Mouse (Mus musculus): ENCODE results near the gene Ebf1.
A peak's percentile ranks its signal among the peaks of the same experiment; 100 is the strongest.

Gene Ebf1

DNA sequence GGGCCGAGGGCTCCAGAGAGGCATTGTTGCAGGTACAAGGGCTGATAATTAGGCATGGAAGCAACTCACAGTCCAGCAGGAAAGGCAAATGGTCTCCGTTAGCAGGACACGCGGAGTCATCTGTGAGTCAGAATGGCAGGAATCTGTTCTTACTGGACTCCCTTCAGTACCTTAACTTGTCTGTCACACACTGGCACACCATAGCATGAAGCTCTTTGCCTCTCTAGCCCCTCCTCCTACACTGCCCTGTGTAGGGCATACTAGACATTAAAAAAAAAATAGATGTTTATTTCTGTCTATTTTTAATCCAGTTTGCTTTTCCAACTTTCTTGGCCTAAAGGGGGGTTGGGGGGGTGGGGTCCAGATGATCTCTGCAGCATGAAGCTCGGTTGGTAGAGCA lies 168.4 kb downstream of the Ebf1 start:
- DNase-seq = no peak

DNA sequence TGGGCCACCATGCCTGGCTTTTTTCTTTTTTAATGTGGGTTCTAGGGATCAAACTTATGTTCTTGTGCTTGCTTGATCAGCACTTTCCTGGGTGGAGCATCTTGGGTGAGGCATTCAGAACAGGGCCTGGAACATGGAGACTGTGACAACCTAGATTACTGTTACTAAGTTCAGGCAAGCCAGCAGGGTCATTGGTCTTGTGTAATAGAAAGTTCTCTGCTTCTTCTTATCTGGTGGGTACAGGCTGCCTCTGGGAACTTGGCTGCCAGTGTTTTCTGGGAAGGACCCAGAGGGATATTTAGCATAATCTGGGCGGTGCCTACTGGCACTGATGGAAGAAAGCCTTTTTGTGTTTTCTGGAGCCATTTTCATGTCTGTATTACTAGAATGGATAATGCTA lies 170.9 kb downstream of the Ebf1 start:
- no peak for DNase-seq

DNA sequence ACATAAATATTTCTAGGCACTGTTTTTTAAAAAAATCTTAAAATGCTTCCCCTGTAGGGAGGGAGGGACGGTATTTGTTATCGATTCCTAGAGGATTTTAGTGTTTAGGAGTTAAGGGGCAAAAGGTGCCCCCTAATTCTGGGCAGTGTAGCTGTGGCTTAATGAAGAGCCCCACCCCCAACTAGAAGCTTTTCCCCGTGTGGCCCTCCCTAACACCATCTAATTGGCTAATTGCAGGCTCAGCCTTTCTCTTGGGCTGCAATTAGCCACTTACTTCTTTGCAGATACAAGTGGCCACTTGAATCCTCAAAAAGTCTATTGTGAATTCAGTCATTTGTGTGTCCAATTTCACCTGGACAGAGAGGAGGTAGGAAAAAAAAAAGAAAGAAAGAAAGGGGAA lies 175.7 kb downstream of the Ebf1 start:
- DNase-seq = no peak

DNA sequence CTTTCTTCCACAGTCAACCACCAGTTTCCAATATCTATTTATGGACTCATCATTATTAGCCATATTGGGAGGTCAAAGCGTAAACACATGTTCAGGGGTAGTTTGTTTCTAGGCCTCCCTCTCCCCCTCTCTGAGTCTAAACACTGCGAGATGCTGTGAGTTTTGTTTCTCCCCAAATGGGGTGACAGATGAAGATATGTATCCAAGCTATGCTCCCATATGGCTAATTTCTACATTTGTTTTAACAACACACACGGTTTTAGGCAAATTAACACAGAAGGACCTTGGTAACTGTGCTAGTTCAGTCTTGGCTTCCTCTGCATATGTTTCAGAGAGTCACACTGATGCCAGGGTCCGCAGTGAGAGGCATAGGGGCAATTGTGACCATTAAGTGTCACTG lies 177.8 kb downstream of the Ebf1 start:
- no peak for DNase-seq

DNA sequence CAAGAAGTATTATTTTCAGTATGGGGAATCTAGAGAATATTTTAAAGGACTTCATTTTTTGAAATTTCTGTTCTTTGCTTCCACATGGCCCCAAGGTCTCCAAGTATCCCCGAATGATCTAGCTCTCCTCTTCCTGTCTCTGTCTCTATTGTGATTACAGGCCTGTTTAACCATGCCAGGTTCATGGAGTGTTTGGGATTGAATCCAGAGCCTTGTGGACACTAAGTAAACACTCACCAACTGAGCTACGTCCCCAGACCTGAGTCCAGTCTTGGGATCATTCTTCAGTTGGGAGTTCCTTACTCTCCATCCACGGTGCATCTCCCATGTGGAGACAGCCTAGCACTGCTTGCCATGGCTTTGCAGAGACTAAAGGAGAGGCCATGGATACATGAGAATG lies 178.7 kb downstream of the Ebf1 start:
- no peak for DNase-seq

DNA sequence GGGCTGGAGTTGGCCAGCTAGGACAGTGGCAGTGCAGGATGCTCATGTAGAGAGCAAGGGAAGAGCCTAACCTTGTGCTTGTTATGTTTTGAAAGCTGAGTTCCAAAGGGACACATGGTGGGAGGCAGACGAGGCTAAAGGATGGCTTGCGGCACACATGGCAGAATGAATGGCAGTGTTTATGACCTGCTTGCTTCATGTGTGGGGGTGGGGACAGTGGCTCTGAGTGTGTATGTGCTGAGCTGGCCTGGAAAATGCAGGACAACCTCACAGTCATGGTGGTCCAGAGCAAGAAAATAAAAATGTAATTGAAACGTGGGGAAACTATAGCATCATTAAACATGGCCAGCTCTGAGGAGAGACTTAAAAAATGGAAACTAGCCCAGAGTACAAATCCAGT lies 181.2 kb downstream of the Ebf1 start:
- DNase-seq = peak; percentile 44

DNA sequence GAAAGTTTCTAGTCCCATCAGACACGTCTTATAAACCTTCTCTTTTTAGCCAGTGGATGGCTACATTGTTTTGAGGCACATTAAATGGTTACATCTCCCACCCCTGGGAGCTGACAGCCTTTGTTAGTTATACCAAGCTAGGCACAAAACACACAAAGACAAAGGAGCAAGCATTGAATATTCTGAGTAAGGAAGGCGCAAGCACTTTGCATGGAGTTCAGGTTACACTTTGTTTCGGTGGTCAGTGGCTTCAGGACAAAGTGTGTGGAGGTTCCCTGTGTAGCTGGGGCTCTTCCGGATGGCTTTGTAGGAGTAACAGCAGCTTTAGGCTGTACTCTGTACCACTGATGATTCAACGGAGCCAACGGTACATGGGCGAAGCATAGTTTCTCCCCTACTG lies 186.9 kb downstream of the Ebf1 start:
- DNase-seq = no peak

DNA sequence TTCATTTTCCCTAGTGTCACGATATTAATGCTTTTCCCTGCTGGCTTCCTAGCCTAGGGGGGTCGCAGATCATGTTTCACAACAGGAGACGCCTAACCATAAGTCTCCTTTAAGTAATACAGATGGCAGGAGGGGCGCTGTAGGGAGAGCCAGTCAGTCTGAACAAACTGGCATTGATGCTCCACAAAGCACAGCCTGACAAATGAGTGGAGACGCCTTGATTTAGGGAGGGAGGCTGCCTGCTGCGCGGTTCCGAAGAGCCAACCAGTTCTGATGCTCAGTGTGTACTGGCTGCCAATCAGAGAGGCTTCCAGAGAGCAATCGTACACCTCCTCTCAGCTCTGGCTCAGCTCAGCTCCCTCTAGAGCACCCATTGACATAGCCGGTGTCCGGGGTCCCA lies 189.5 kb downstream of the Ebf1 start:
- DNase-seq = peak; percentile 50

DNA sequence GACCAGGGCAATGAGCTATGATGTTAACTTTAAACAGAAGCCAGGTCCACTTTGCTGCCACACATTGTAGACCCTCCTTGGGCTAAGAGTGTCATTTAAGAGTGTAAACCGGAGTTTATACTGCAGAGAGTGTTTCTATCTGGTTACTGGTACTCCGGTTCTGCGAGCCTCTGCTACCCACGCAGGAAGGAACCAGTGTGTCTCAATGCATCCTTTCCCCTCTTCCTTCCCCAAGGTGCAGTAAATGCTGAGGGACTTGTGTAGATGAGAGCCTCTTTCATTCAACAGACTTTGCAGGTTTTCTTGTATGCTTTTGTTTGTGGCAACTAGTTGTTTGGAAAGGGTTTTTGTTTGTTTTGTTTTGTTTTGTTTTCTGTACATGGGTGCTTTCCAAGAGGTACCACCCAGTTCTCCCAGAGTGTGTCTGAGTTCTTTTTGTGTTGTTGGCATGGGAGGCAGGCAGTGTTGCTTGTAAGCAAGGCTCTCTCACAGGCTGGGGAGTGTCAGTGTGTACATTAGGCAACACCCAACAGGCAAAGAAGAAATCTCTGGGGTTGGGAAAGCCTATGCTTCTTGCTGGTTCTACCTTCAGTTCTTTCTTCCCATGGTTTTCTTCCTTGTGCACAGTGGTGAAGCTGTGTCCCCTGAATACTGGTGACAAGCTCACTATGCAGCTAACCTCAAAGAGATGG lies 191.9 kb downstream of the Ebf1 start:
- DNase-seq = no peak

DNA sequence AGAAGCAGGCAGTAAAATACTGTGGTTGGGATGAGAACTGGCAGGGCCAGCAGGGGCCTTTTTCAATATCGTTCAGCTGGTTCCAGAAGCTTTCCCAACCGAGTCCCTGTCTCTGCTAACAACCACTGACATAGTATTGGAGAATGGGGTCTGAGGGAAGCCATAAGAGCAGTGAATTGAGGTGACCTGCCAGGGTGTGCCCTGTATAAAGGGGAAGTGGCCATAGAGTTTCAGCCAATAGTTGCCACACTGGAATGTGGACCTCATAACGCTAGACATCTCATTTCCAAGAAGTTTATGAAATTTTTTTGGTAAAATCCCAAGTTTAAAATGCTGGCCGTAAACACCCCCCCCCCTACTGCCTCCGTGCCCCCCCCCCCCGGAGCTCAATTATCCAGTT lies 193.9 kb downstream of the Ebf1 start:
- no peak for DNase-seq

DNA sequence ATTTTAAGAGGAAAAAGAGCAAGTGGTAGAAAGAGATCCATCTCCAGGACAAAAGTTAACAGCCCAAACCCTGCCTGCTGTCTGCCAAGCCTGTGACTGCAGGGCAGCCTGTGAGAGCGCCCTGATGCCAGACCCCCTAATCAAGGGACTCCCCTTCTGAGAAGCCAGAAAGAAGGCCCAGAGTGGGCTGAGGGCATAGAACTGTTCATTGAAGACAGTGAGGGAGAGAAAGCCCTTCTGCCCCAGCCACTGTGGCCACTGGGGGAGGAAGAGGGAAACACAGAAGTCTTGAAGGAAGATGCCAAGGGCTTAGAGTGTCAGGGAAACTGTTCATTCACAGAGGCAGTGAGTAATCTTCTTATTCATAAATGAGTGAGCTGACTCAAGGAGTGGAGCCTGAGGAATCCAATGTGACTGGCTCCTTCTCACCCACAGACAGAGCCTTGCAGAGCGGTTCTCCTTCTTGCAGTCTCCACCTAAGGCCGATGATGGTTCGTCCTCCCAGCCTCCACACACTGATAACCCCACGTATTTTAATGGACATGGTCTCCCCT lies 195.2 kb downstream of the Ebf1 start:
- no peak for DNase-seq

DNA sequence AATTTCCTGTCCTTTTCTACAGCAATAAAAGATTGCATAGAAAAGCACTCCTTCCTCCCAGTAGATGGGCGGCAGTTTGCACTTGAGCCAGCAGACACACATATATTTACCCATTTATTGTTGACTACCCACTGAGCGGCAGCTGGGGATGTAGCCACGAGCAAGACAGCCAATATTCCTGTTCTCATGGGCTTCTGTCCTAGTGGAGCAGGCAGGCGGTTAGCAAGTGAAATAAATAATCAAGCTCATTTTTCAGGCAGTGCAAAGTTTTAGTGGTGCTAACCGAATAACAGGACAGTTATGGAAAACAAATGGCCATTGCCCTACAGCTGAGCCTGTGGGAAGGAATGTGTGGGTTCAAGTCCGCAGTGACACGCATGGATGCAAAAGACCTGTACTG lies 196.4 kb downstream of the Ebf1 start:
- DNase-seq = no peak

DNA sequence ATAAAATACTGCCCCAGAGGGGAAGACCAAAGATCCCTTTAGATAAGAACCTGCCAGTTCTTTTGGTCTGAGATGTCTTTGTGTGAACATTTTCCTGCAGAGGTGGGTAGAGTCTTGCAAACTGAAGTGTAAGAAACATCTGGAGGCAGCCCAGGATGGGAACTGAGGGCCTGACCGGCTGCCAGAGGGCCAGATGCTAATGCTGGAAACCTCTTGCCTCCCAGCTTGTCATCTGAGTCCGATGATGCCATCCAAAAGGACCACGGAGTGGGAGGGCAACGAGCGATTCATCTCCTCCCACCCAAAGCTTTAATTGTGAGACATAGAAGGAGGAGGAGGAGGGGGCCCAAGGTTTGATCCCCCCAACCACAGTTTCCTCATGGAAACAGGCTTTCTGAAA lies 197.7 kb downstream of the Ebf1 start:
- DNase-seq = no peak

DNA sequence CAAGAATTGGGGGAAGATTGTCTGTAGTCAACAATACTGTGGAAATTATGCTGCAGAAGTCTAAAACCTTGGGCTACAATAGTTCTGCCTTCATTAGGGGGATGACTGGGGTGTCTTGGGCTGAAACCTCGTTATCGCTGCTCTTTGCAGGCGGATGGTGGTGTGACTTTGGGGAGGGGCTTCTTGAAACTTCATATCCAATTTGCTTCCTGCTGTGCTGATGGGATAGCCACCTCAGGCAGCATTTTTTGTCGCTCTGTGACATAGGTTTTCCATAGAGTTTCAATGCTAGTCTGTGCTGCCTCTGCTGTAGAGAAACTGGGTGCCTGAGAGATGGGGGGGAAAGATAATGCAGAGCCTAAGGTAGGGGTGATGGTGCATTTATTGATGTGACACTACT lies 198.9 kb downstream of the Ebf1 start:
- no peak for DNase-seq

DNA sequence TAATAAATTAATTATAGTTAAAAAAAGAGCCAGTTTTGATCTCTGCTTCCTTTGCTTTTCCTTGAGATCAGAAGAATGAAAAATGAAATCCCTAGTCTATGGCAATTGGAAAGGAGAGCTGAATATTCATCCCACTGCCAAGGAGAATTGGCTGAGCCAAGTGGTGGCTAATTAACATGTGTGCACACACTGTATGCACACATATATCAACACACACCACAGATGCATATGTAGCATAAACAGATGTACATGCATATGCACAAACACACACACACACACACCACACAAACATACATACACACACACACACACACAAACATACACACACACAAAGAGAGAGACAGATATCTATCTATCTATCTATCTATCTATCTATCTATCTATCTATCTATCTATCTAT lies 205.2 kb downstream of the Ebf1 start:
- no peak for DNase-seq

DNA sequence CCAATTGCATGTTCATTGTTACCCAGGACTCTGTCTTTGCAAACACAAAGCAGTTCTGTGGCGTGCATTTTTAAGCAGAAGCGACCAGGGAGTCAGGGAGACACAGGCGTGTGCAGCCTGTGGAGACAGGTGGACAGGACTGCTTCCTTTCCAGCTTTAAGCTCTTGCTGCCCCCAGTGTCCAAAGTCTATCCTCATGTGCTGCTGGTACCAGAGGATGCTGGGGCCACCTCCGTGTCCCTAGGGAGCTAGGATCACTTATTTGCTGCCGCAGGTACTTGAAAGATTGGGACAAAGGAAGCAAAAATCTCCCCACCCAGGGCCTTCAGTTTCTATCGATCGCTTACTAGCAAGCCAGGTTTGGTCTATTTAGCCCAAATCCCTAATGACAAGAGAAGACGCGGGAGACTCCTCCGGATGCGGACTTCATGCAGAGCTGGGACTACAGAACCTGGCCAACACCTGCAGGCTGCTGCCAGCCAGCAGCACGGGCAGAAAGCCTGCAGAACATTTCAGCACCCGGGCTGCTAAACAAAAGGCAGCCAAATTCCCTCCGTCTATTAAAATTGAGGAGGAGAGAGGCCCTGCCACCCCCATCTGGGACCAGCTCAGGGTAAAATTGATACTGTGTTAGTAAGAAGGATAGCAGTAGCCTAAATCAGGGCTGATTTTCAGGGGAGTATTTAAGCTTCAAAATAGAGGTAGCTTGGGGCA lies 215.3 kb downstream of the Ebf1 start:
- DNase-seq = peak; percentile 32

DNA sequence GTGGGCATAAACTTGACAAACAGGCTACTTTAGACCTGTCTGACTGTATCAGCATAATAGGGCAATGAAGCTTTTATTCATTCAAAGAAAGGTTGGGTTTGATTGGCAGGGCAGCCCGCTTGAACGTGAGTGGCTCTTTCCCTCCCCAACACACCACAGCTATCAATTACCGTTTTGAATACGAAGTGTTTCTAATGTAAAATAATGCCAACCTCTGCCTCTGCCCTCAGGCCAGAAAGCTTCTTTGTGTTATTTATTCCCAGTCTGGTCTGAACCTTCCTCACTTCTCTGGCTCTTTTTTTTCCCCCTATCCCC lies 215.8 kb downstream of the Ebf1 start:
- DNase-seq = peak; percentile 38

DNA sequence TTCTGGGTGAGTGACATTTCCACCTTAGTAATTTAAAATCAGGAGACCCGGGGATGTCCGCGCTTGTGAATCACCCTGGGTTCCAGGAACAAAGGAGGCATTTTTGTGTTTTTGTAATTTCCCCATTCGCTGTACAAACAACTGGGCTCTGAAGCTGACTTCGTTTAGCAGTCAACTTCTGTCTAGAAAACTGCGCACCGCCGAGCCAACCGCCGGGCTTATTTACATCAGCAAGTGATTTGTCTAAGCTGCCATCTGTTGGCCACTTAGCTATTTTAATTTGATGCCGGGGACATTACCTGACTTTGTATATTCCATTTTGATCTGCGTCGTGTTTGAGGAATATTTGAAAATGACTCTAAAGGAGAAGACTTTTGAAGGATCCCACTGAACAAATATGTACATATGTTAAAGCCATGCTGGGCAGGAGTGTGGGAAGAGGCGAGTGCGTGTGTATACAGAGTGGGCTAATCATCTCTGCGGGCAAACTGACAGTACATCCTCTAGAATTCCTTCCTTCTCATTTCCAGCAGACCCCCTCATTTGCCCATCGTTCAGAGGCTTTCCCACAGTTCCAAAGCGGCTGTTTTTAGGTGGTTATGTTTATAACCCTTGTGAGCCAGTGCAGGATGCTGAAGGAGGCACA lies 216.4 kb downstream of the Ebf1 start:
- peak; percentile 72 for DNase-seq

DNA sequence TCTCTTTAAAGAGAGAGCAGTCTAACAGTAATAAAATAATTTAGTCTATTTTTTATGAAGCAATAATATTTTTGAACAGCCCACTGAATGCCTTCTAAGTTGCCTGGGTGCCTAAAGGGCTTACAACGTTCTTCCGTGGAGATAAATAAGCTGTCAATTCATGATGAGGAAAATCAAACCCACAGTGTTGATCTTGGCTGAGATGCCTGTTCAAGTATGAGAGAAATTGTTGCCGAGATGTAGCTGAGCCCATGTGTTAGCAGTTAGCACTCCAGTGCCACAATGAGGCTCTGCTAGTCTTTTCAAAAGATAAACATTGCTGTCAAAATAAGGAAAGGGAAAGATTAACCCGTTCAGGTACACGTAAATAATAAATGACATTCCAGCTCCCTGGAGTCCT lies 218.0 kb downstream of the Ebf1 start:
- peak; percentile 51 for DNase-seq

DNA sequence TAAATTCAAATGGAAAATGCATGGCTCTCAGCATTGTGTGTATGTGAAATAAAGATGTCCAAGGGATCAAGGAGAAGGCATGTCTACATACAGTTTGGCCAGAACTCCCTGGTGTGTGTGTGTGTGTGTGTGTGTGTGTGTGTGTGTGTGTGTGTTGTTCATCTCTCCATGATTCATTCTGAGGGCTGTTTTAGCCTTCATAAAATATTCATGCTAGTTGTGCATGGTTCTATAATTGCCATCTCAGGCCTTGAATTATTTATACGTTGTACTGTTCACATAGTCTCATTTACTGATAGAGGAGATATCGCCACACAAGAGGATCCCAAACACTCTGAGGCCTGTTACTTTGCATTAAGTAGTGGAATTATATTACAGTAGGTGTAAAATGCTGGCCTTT lies 220.5 kb downstream of the Ebf1 start:
- DNase-seq = no peak

DNA sequence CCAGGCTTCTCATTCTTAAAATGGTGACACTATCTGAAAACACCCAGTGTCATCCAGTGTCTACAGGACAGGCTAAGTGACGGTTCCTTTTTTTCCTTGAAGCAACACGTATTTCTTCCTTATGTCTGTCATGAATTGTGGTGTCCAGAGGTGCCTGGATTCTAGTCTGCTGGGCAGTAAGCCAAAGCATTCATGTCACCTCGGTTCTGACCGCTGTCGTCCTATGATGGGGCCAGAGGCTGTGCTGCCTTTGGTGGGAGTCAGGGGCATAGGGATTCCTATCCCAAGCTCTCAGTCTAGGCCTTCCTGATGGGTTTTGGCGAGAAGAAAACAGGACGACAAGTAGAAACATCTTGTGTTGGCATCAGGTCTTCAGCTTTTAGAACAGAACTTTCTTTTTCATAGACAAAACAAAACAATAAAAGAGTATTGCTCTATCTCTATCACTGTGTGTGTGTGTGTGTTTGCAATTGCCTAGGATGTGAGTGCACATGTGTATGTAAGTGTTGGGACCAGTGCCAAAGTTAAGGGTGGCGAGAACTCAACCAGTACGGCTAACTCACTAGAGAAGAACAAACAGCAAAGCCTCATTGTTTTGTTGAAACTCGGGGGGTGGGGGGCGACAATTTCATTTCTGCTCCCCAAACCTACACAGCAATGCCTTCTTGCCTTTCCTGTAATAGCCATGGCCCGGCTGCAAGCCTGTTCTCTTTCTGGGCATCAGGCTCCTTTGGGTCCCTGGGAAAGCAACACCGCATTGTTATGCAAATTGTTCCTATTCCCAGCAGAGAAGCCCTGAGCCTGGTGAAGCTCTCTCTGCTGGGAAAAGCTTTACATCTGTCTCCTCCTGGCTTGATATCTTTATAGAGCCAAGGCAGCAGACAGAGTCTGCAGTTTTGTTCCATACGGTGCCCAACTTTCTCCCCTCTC lies 224.3 kb downstream of the Ebf1 start:
- peak; percentile 59 for DNase-seq

DNA sequence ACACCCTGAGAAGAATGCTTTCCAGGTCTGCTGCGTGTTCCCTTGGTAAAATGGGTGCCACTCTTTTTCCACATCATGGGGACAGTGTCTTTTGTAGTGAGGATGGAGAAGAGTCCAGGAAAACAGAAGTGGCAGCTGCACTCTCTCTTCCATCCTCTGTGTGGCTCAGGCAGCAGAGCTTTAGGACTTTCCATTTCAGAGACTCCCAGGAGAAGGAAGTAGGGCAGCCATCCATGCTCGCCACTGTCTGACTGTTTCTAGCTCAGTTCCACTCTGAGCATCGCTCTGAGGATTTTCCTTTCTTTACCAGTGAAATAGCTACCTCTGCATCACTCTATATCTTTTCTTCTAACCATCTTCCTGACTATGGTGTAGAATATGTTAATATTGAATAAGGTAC lies 234.8 kb downstream of the Ebf1 start:
- no peak for DNase-seq

DNA sequence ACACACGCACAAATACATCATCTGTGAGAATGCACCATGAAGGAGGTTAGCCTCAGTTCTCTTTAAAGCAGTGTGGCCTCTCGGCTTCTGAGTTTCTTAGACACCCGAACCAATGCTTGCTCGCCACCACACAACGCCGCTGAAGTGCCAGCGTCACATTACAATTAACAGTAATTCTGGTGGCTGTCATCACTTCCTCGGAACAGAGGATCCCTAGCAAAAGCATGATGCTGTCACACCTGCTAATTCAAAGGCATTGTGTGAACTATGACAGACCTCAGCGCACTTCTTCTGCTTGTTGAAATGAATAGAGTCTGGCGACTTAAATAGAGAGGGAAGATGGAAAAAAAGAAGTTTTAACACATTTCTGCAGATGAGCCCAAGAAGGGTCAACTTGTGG lies 235.8 kb downstream of the Ebf1 start:
- DNase-seq = no peak

All from embryo, embryonic 11 days (tissue).